Mouse (Mus musculus): ENCODE measurements at regions not wholly inside any gene's neighbourhood (a gene's known extent, or its start where the extent isn't known, plus 50 kb on each side); places are given as distances from the start of the nearest gene placed in this dataset.

DNA sequence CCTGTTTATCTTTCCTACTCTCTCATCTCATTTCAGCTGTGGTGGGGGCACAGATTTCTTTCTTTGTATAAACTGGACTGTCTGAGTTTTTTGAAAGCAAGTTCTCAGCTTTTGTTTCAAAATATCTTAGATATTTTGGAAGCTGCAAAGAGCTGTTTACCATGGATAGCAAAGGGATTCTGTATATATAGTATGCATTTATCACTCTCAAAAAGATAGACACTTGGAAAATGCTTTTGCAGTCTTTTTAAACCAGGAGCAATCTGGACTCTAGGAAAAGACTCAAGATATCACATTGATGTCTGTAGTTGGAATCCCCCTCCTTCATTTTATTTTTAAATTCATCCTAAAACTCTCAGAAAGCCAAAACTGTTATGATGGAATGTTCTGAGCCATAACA, 177.9 kb upstream of the Gm9972 start:
- Histone ChIP-seq H3K27me3 (replicated peaks; ENCODE audit: control insufficient read depth, insufficient read depth, low read length) (no peaks in the 10 kb centered on the region), H3K4me2 (ENCODE audit: low read length) (no peak overlapping the region), H3K4me3 (ENCODE audit: low read depth, low read length) (no peak overlapping the region), H3K36me3 (ENCODE audit: control insufficient read depth, insufficient read depth, low read length) (no peaks in the 10 kb centered on the region), H3K4me1 (replicated peaks; ENCODE audit: control insufficient read depth, insufficient read depth, low read length) (no peaks in the 10 kb centered on the region), H3K27ac (ENCODE audit: low read depth) (no peak overlapping the region), H3K9me3 (ENCODE audit: control insufficient read depth, low read length) (no peaks in the 10 kb centered on the region), H3K9ac (ENCODE audit: low read length) (no peak overlapping the region)
- ATAC-seq (replicated peaks; ENCODE audit: low FRiP score, low TSS enrichment, low read depth) = no peak
- DNase-seq (ENCODE audit: low spot score) = no peak

DNA sequence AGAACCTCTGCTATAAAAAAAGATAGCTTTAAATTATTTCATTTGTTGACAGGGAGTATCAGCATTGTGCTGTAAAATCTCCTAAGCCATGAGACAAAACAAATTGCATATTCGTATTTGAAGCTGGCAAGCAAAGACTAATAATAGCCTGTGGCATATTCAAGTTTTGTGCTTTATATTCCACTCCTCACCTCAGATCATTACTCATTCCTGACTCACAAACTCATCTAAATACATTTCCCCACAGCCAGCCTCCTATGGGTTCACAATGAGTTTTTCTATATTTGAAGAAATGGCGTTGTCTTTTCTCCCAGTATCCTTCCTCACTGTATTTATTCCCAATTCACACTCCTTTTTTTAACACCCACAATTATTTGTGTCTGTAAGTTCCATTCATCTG, 161.5 kb upstream of the Gm9972 start:
- DNase-seq (ENCODE audit: low spot score) = no peak
- Histone ChIP-seq H3K4me3 (ENCODE audit: low read depth, low read length) (no peak overlapping the region), H3K9ac (ENCODE audit: low read length) (no peak overlapping the region), H3K4me2 (ENCODE audit: low read length) (no peak overlapping the region), H3K27me3 (replicated peaks; ENCODE audit: control insufficient read depth, insufficient read depth, low read length) (no peaks in the 10 kb centered on the region), H3K27ac (ENCODE audit: low read depth) (no peak overlapping the region), H3K4me1 (replicated peaks; ENCODE audit: control insufficient read depth, insufficient read depth, low read length) (no peaks in the 10 kb centered on the region), H3K9me3 (ENCODE audit: control insufficient read depth, low read length) (no peaks in the 10 kb centered on the region), H3K36me3 (ENCODE audit: control insufficient read depth, insufficient read depth, low read length) (no peaks in the 10 kb centered on the region)
- WGBS = 88% methylated on average over 2 of the region's 2 CpGs
- no peak for ATAC-seq (replicated peaks; ENCODE audit: low FRiP score, low TSS enrichment, low read depth)

DNA sequence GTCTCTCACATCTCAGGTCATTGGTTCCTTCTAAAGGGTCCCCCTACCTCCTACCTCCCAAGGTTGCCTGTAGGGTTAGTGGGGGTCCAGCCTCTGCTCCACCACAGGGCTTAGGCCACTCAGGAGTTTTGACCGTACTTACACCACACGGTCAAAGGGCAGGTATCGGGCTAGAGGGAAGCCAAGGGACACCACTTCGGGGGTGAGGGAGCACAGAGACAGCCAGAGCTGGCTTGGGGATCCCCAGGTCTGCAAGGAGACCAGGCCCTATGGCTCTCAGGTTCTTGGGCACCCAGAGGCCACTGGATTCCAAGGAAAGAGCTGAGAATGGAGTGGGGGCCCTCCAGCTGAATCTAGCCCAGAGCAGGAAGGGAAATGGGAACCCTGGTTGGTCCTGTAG, 135.5 kb upstream of the Gm9972 start:
- H3K27me3 ChIP-seq (replicated peaks; ENCODE audit: control insufficient read depth, insufficient read depth, low read length) = no peaks in the 10 kb centered on the region
- no peak overlapping the region for H3K4me3 ChIP-seq (ENCODE audit: low read depth, low read length)
- no peaks in the 10 kb centered on the region for H3K4me1 ChIP-seq (replicated peaks; ENCODE audit: control insufficient read depth, insufficient read depth, low read length)
- 93% methylated on average over 4 of the region's 4 CpGs for WGBS
- H3K27ac ChIP-seq (ENCODE audit: low read depth) = no peak overlapping the region
- H3K36me3 ChIP-seq (ENCODE audit: control insufficient read depth, insufficient read depth, low read length) = no peaks in the 10 kb centered on the region
- H3K9ac ChIP-seq (ENCODE audit: low read length) = no peak overlapping the region
- ATAC-seq (replicated peaks; ENCODE audit: low FRiP score, low TSS enrichment, low read depth) (no peak), DNase-seq (ENCODE audit: low spot score) (no peak)
- no peaks in the 10 kb centered on the region for H3K9me3 ChIP-seq (ENCODE audit: control insufficient read depth, low read length)
- no peak overlapping the region for H3K4me2 ChIP-seq (ENCODE audit: low read length)

DNA sequence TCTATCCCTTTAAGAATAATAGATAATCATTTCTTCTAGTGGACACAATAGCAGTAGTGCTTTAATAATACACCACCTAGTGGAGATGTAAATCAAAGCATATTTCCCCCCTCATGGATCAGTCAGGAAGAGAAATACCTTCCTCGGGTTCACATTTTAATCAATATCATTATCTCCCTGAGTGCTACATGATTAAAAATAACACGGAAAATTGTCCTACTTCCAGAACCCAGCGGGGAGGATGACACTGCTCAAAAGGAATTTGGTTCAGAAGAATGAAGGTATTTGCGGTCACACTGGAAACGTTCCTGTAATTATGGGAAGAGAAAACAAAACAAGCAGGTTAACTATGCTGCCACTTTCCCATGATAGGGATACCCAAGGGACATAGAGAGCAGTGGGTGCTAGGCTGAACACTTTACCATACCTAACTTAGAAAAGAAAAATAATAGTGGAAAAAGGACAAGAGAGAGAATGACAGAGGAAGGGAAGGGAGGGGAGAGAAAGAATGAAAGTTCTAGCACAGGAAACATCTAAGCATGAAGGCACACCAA, 132.0 kb upstream of the Gm9972 start:
- no peak for ATAC-seq (replicated peaks; ENCODE audit: low FRiP score, low TSS enrichment, low read depth)
- Histone ChIP-seq H3K4me3 (ENCODE audit: low read depth, low read length) (no peak overlapping the region), H3K36me3 (ENCODE audit: control insufficient read depth, insufficient read depth, low read length) (no peaks in the 10 kb centered on the region), H3K4me2 (ENCODE audit: low read length) (no peak overlapping the region), H3K27ac (ENCODE audit: low read depth) (no peak overlapping the region), H3K27me3 (replicated peaks; ENCODE audit: control insufficient read depth, insufficient read depth, low read length) (no peaks in the 10 kb centered on the region), H3K4me1 (replicated peaks; ENCODE audit: control insufficient read depth, insufficient read depth, low read length) (no peaks in the 10 kb centered on the region), H3K9ac (ENCODE audit: low read length) (no peak overlapping the region), H3K9me3 (ENCODE audit: control insufficient read depth, low read length) (no peaks in the 10 kb centered on the region)
- WGBS = 79% methylated on average over 5 of the region's 5 CpGs
- DNase-seq (ENCODE audit: low spot score) = no peak

DNA sequence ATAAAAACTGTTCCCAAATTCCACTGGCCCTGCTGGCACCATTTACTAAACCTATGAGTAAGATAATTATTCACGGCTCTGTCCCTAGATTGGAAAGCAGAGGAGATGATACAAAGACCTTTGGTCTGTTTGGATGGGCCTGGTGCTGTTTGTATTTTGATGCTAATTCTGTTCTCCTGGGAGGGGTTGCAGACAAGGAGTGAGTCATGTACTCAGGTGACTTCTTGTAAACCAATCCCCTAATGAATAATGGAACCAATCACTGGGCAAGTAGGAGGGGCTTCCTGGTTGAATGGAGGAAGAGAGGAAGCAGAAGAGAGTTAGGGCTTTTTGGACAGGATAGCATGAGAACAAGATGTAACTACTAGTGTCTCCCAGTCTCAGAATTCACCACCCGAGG, 130.0 kb upstream of the Gm9972 start:
- Histone ChIP-seq H3K4me1 (replicated peaks; ENCODE audit: control insufficient read depth, insufficient read depth, low read length) (no peaks in the 10 kb centered on the region), H3K36me3 (ENCODE audit: control insufficient read depth, insufficient read depth, low read length) (no peaks in the 10 kb centered on the region), H3K4me2 (ENCODE audit: low read length) (no peak overlapping the region), H3K4me3 (ENCODE audit: low read depth, low read length) (no peak overlapping the region), H3K9me3 (ENCODE audit: control insufficient read depth, low read length) (no peaks in the 10 kb centered on the region), H3K27me3 (replicated peaks; ENCODE audit: control insufficient read depth, insufficient read depth, low read length) (no peaks in the 10 kb centered on the region), H3K9ac (ENCODE audit: low read length) (no peak overlapping the region), H3K27ac (ENCODE audit: low read depth) (no peak overlapping the region)
- ATAC-seq (replicated peaks; ENCODE audit: low FRiP score, low TSS enrichment, low read depth) (no peak), DNase-seq (ENCODE audit: low spot score) (no peak)
- 79% methylated on average over 2 of the region's 2 CpGs for WGBS

DNA sequence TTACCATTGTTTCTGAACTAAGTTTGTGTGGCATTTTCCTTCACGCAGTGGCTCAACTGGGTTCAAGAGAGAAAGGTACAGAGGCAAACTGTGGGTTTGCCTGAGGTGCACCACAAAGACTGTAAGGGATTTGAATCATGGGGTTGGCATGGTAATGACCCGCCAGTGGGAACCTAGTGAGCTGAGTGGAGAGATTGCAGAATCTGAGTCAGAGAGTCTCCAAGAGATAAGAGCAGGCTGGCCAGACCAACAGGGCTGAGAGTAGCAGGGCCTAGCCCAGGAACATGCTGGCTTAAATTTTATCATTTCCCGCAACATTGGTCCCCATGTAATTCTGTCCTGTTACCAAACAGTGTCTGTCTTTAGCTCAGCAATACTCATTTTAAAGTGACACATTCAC, 129.5 kb upstream of the Gm9972 start:
- H3K27ac ChIP-seq (ENCODE audit: low read depth) = no peak overlapping the region
- H3K9ac ChIP-seq (ENCODE audit: low read length) = no peak overlapping the region
- WGBS = 85% methylated on average over 3 of the region's 3 CpGs
- no peaks in the 10 kb centered on the region for H3K36me3 ChIP-seq (ENCODE audit: control insufficient read depth, insufficient read depth, low read length)
- no peaks in the 10 kb centered on the region for H3K4me1 ChIP-seq (replicated peaks; ENCODE audit: control insufficient read depth, insufficient read depth, low read length)
- H3K4me3 ChIP-seq (ENCODE audit: low read depth, low read length) = no peak overlapping the region
- no peak overlapping the region for H3K4me2 ChIP-seq (ENCODE audit: low read length)
- no peak for DNase-seq (ENCODE audit: low spot score)
- no peaks in the 10 kb centered on the region for H3K27me3 ChIP-seq (replicated peaks; ENCODE audit: control insufficient read depth, insufficient read depth, low read length)
- no peak for ATAC-seq (replicated peaks; ENCODE audit: low FRiP score, low TSS enrichment, low read depth)
- no peaks in the 10 kb centered on the region for H3K9me3 ChIP-seq (ENCODE audit: control insufficient read depth, low read length)

DNA sequence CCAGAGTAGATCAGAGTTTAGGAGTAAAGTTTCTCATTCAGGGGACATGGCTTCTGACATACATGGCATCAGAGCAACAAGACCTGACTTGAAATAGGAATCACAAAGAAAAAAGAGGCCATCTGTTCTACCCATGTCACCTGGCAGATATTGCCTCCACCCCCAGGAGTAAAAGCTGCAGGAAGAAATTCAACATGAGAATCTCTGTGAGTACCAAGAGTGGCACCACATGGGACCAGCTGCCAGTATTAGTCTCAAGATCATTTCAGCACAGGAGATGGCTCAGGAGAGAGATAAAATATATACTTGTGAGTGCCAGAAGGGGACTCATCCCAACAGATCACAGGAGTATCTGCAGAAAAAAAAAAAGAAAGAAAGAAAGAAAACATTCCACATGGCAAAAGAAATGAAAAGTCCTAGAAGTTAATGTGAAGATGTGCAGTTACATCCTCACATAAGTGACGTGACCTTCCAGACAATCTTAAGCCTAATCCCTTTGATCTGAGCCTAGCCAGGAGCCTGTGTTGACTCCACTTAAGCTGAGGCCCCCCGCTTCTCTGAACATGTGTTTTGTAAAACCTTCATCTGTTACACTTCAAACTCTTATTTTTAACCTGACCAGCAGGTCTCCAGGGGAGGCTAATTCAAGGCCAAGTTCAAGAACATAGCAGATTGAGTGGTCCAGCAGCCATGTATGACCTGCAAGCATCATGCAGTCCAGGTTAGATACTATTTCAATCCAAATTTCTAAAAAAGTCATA, 118.9 kb upstream of the Gm9972 start:
- H3K4me3 ChIP-seq (ENCODE audit: low read depth, low read length) = no peak overlapping the region

DNA sequence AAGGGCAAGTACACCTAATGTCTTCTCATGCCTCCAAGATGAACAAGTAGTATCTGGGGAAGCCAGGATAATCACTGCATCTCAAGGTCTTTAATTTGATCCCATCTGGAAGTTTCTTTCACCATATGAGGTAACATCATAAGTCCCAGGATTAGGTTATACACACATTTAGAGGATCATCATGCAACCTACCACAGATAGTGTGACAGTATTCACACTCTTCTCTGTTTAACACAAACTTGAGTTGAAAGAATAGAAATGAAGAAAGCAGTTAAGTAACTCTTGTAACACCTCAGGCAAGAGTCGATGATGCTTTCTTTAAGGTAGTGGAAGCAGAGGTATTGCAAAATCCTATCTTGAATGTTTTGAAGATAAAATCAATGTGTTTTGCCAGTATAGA, 116.3 kb upstream of the Gm9972 start:
- ATAC-seq (replicated peaks; ENCODE audit: low FRiP score, low TSS enrichment, low read depth) = no peak
- no peak for DNase-seq (ENCODE audit: low spot score)
- H3K9ac ChIP-seq (ENCODE audit: low read length) = no peak overlapping the region
- H3K27me3 ChIP-seq (replicated peaks; ENCODE audit: control insufficient read depth, insufficient read depth, low read length) = no peaks in the 10 kb centered on the region
- H3K4me1 ChIP-seq (replicated peaks; ENCODE audit: control insufficient read depth, insufficient read depth, low read length) = no peaks in the 10 kb centered on the region
- no peaks in the 10 kb centered on the region for H3K9me3 ChIP-seq (ENCODE audit: control insufficient read depth, low read length)
- no peak overlapping the region for H3K27ac ChIP-seq (ENCODE audit: low read depth)
- H3K4me2 ChIP-seq (ENCODE audit: low read length) = no peak overlapping the region
- H3K36me3 ChIP-seq (ENCODE audit: control insufficient read depth, insufficient read depth, low read length) = no peaks in the 10 kb centered on the region
- no peak overlapping the region for H3K4me3 ChIP-seq (ENCODE audit: low read depth, low read length)
- WGBS = 92% methylated on average over 1 of the region's 1 CpGs

More for the DNA sequence above, 118.9 kb upstream of the Gm9972 start:
- no peak for ATAC-seq (replicated peaks; ENCODE audit: low FRiP score, low TSS enrichment, low read depth)
- H3K9me3 ChIP-seq (ENCODE audit: control insufficient read depth, low read length) = no peaks in the 10 kb centered on the region
- H3K27ac ChIP-seq (ENCODE audit: low read depth) = no peak overlapping the region
- H3K9ac ChIP-seq (ENCODE audit: low read length) = no peak overlapping the region
- 28% methylated on average over 2 of the region's 2 CpGs for WGBS
- no peaks in the 10 kb centered on the region for H3K27me3 ChIP-seq (replicated peaks; ENCODE audit: control insufficient read depth, insufficient read depth, low read length)
- no peaks in the 10 kb centered on the region for H3K36me3 ChIP-seq (ENCODE audit: control insufficient read depth, insufficient read depth, low read length)
- H3K4me1 ChIP-seq (replicated peaks; ENCODE audit: control insufficient read depth, insufficient read depth, low read length) = no peaks in the 10 kb centered on the region
- no peak overlapping the region for H3K4me2 ChIP-seq (ENCODE audit: low read length)
- no peak for DNase-seq (ENCODE audit: low spot score)

DNA sequence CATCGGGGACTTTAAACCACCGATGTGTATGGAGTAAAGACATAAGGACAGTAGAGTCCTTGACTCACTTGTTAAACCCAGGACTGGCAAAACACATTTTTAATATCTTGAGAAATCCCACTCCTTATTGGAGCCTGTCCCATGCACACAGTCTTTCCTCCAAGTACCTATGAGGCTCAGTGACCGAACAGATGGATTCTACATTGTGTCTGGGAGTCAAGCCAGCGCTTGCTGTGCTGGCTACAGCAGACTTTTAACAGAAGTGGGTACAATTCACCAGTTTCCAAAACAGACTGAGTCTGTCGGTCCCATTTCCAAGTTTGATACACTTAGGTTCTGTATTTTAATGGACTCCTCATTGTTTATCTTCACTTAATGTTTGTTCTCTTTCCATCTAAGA, 108.4 kb upstream of the Gm9972 start:
- no peaks in the 10 kb centered on the region for H3K27me3 ChIP-seq (replicated peaks; ENCODE audit: control insufficient read depth, insufficient read depth, low read length)
- 85% methylated on average over 5 of the region's 5 CpGs for WGBS
- ATAC-seq (replicated peaks; ENCODE audit: low FRiP score, low TSS enrichment, low read depth) (no peak), DNase-seq (ENCODE audit: low spot score) (no peak)
- H3K36me3 ChIP-seq (ENCODE audit: control insufficient read depth, insufficient read depth, low read length) = no peaks in the 10 kb centered on the region
- no peaks in the 10 kb centered on the region for H3K4me1 ChIP-seq (replicated peaks; ENCODE audit: control insufficient read depth, insufficient read depth, low read length)
- no peak overlapping the region for H3K27ac ChIP-seq (ENCODE audit: low read depth)
- no peak overlapping the region for H3K4me2 ChIP-seq (ENCODE audit: low read length)
- H3K9me3 ChIP-seq (ENCODE audit: control insufficient read depth, low read length) = no peaks in the 10 kb centered on the region
- H3K4me3 ChIP-seq (ENCODE audit: low read depth, low read length) = no peak overlapping the region
- H3K9ac ChIP-seq (ENCODE audit: low read length) = no peak overlapping the region

All from intestine, embryonic 14.5 days (tissue).